Mouse (Mus musculus): Measurements from ENCODE around the gene Saysd1. TPM values are rescaled to one million over a fixed set of nuclear protein-coding genes. Genes with fewer than 3 reads are reported as not detected.

Saysd1 gene
- polyA plus RNA-seq (2021), result 9.0 TPM

GRCm38 (mm10) chr14:20138484-20139355 lies at the start of gene Saysd1:
Saysd1 (minus strand) TSS chr14:20138534.
- in situ Hi-C loops (cut with MboI; ENCODE audit: low pct_unique_long_range_greater_than_20kb), result no loop called here
- H3K27me3 ChIP-seq, result no peaks in the 10 kb centered on the region
- no peak for DNase-seq (ENCODE audit: low read depth, low spot score)
- no peak for TF ChIP-seq CTCF (IDR thresholded peaks at IDR 0.05)
- CTCF ChIA-PET, result interaction anchor here (1.4 kb wide), 1 partner anchor 10 kb away, joined by 3 read pairs; no protein-coding TSS in a partner anchor
- POLR2A ChIA-PET, result interaction anchor here (1.0 to 1.3 kb wide), 2 partner anchors 9 to 21 kb away, joined by 3 read pairs; no protein-coding TSS in a partner anchor
- no peak for ATAC-seq

- ChIA-PET POLR2A (interaction anchor here (0.7 to 1.2 kb wide), 2 partner anchors 20 to 465 kb away, joined by 3 read pairs; no protein-coding TSS in a partner anchor), CTCF (interaction anchor here (1.3 to 1.5 kb wide), 2 partner anchors 45 to 71 kb away, joined by 3 to 7 read pairs; no protein-coding TSS in a partner anchor)
- ATAC-seq (peak; percentile 3), DNase-seq (ENCODE audit: low read depth, low spot score) (no peak)
- in situ Hi-C loops (cut with MboI; ENCODE audit: low pct_unique_long_range_greater_than_20kb), result no loop called here
- no peak for TF ChIP-seq CTCF (IDR thresholded peaks at IDR 0.05)
- no peaks in the 10 kb centered on the region for H3K27me3 ChIP-seq
Observed at GRCm38 (mm10) chr14:20185426-20185825, 47.1 kb upstream of the Saysd1 start.

- DNase-seq (ENCODE audit: low read depth, low spot score) (no peak), ATAC-seq (no peak)
- no peaks in the 10 kb centered on the region for H3K27me3 ChIP-seq
- no peak for TF ChIP-seq CTCF (IDR thresholded peaks at IDR 0.05)
- ChIA-PET CTCF (interaction anchor here (1.0 to 1.2 kb wide), 4 partner anchors 13 to 75 kb away, joined by 3 to 4 read pairs (median 3); no protein-coding TSS in a partner anchor), POLR2A (interaction anchor here (1.5 kb wide), 1 partner anchor 21 kb away, joined by 6 read pairs; no protein-coding TSS in a partner anchor)
- in situ Hi-C loops (cut with MboI; ENCODE audit: low pct_unique_long_range_greater_than_20kb), result no loop called here
Observed at GRCm38 (mm10) chr14:20183701-20184100, 45.4 kb upstream of the Saysd1 start.

- DNase-seq (ENCODE audit: low read depth, low spot score), result no peak
- ATAC-seq, result no peak
- ChIA-PET POLR2A (interaction anchor here (1.5 kb wide), 1 partner anchor 20 kb away, joined by 6 read pairs; no protein-coding TSS in a partner anchor), CTCF (interaction anchor here (1.2 kb wide), 2 partner anchors 12 to 13 kb away, joined by 3 read pairs; no protein-coding TSS in a partner anchor)
- in situ Hi-C loops (cut with MboI; ENCODE audit: low pct_unique_long_range_greater_than_20kb), result no loop called here
- no peaks in the 10 kb centered on the region for H3K27me3 ChIP-seq
- no peak for TF ChIP-seq CTCF (IDR thresholded peaks at IDR 0.05)
Observed at GRCm38 (mm10) chr14:20182596-20182995, 44.3 kb upstream of the Saysd1 start.

GRCm38 (mm10) chr14:20181466-20181921 lies 43.2 kb upstream of the Saysd1 start, which contains the start of gene Kcnk5:
Kcnk5 (minus strand) TSS chr14:20181809.
- in situ Hi-C loops (cut with MboI; ENCODE audit: low pct_unique_long_range_greater_than_20kb), result no loop called here
- H3K27me3 ChIP-seq, result no peaks in the 10 kb centered on the region
- DNase-seq (ENCODE audit: low read depth, low spot score) (no peak), ATAC-seq (no peak)
- CTCF ChIA-PET, result no interaction called here
- POLR2A ChIA-PET, result no interaction called here
- no peak for TF ChIP-seq CTCF (IDR thresholded peaks at IDR 0.05)

- DNase-seq (ENCODE audit: low read depth, low spot score), result no peak
- ATAC-seq, result no peak
- H3K27me3 ChIP-seq, result no peaks in the 10 kb centered on the region
- ChIA-PET POLR2A (no interaction called here), CTCF (no interaction called here)
- in situ Hi-C loops (cut with MboI; ENCODE audit: low pct_unique_long_range_greater_than_20kb), result no loop called here
- no peak for TF ChIP-seq CTCF (IDR thresholded peaks at IDR 0.05)
Observed at GRCm38 (mm10) chr14:20180751-20181162, 42.4 kb upstream of the Saysd1 start.

GRCm38 (mm10) chr14:20180304-20180703 lies 42.0 kb upstream of the Saysd1 start:
- TF ChIP-seq CTCF (IDR thresholded peaks at IDR 0.05), result no peak
- DNase-seq (ENCODE audit: low read depth, low spot score) (no peak), ATAC-seq (no peak)
- H3K27me3 ChIP-seq, result no peaks in the 10 kb centered on the region
- POLR2A ChIA-PET, result interaction anchor here (0.7 kb wide), 1 partner anchor 37 kb away, joined by 3 read pairs; no protein-coding TSS in a partner anchor
- in situ Hi-C loops (cut with MboI; ENCODE audit: low pct_unique_long_range_greater_than_20kb), result no loop called here
- CTCF ChIA-PET, result no interaction called here

GRCm38 (mm10) chr14:20179731-20180280 lies 41.5 kb upstream of the Saysd1 start:
- DNase-seq (ENCODE audit: low read depth, low spot score) (no peak), ATAC-seq (no peak)
- TF ChIP-seq CTCF (IDR thresholded peaks at IDR 0.05), result no peak
- ChIA-PET POLR2A (interaction anchor here (0.7 kb wide), 1 partner anchor 38 kb away, joined by 3 read pairs; no protein-coding TSS in a partner anchor), CTCF (no interaction called here)
- no peaks in the 10 kb centered on the region for H3K27me3 ChIP-seq
- in situ Hi-C loops (cut with MboI; ENCODE audit: low pct_unique_long_range_greater_than_20kb), result no loop called here

GRCm38 (mm10) chr14:20179080-20179479 lies 40.7 kb upstream of the Saysd1 start:
- ATAC-seq (no peak), DNase-seq (ENCODE audit: low read depth, low spot score) (no peak)
- in situ Hi-C loops (cut with MboI; ENCODE audit: low pct_unique_long_range_greater_than_20kb), result no loop called here
- CTCF ChIA-PET, result no interaction called here
- POLR2A ChIA-PET, result no interaction called here
- no peaks in the 10 kb centered on the region for H3K27me3 ChIP-seq
- no peak for TF ChIP-seq CTCF (IDR thresholded peaks at IDR 0.05)

- ChIA-PET POLR2A (no interaction called here), CTCF (interaction anchor here (0.9 to 1.9 kb wide), 3 partner anchors 10 to 16 kb away, joined by 3 to 10 read pairs (median 3); no protein-coding TSS in a partner anchor)
- no peak for ATAC-seq
- in situ Hi-C loops (cut with MboI; ENCODE audit: low pct_unique_long_range_greater_than_20kb), result no loop called here
- no peak for TF ChIP-seq CTCF (IDR thresholded peaks at IDR 0.05)
- H3K27me3 ChIP-seq, result no peaks in the 10 kb centered on the region
- DNase-seq (ENCODE audit: low read depth, low spot score), result no peak
Observed at GRCm38 (mm10) chr14:20178593-20178992, 40.3 kb upstream of the Saysd1 start.
